Mouse (Mus musculus) left cerebral cortex, adult 2 months (tissue): ENCODE results near the gene Olfr1425. TPM values are rescaled to one million over a fixed set of nuclear protein-coding genes. Genes with fewer than 3 reads are reported as not detected.
"Not testable (repeated sequence)": the region's sequence is repeated elsewhere in the genome, so short reads cannot be mapped to it uniquely, and the experiment has no call there.

Source experiments
- DNase-seq, 2 experiments: peaks; one replicate each; pipeline ENCODE4 v3.0.0; 2021 to 2022; ENCODE audit warnings: low spot score in 2 of 2, mixed read lengths in 1 of 2; ENCODE audit errors: extremely low spot score in 1 of 2
- H3K27ac ChIP-seq: fragments of 200-600 bp; 2 replicates; pipeline ENCODE4 v1.8.1; 2022
- H3K4me3 ChIP-seq: fragments of 200-600 bp; 2 replicates; pipeline ENCODE4 v1.8.1; 2022
- CTCF ChIP-seq: fragments of 200-600 bp; IDR thresholded peaks from 2 replicates; pipeline ENCODE4 v1.8.1; 2022; ENCODE audit warnings: antibody characterized with exemption, mild to moderate bottlenecking, moderate library complexity
- intact Hi-C: fragments of 180-260 bp; cut with DNase I; formaldehyde crosslinking; loops from one replicate; pipeline ENCODE4 v1.15.1; 2025
- long read RNA-seq, 2 experiments: library from polyadenylated mRNA; stranded (forward); transcript quantifications; one replicate each; pipeline ENCODE4 v2.0.0; 2021; ENCODE audit warnings: borderline mapping rate in 2 of 2
- total RNA-seq, 2 experiments: library from RNA; stranded (reverse); gene quantifications; 2 replicates each; pipeline ENCODE4 v1.2.3; 2021

Gene Olfr1425
- not detected for total RNA-seq
- long read RNA-seq, experiment 1 = 0 reads
- long read RNA-seq, experiment 2 = 0 reads

GRCm38 (mm10) chr19:12077631-12078030, at the start of gene Olfr1425:
TSS of gene Olfr1425 (minus strand) at chr19:12077731.
- intact Hi-C loops, DNase-seq, H3K4me3 ChIP-seq, H3K27ac ChIP-seq: not testable (repeated sequence)

- no peak within 1 kb of the TSS for H3K4me3 ChIP-seq
- no peak within 1 kb of the TSS for H3K27ac ChIP-seq
- no peak for TF ChIP-seq CTCF
- DNase-seq = no peak
- intact Hi-C loops = no loop called here
Measured at GRCm38 (mm10) chr19:12123103-12123502, 45.6 kb upstream of the Olfr1425 start, which contains the start of gene Olfr76. TSS of gene Olfr76 (minus strand) at chr19:12123203.

GRCm38 (mm10) chr19:12116464-12116863, 38.9 kb upstream of the Olfr1425 start:
- no peak overlapping the region for H3K27ac ChIP-seq
- intact Hi-C loops = no loop called here
- DNase-seq = no peak
- H3K4me3 ChIP-seq = no peak overlapping the region
- no peak for TF ChIP-seq CTCF

- DNase-seq = no peak
- Histone ChIP-seq H3K27ac (no peak within 1 kb of the TSS), H3K4me3 (no peak within 1 kb of the TSS)
- intact Hi-C loops = no loop called here
- no peak for TF ChIP-seq CTCF
Measured at GRCm38 (mm10) chr19:12115797-12116196, 38.3 kb upstream of the Olfr1425 start, which contains the start of gene Olfr1428. TSS of gene Olfr1428 (minus strand) at chr19:12115897.

- Histone ChIP-seq H3K27ac (no peak overlapping the region), H3K4me3 (no peak overlapping the region)
- TF ChIP-seq CTCF = no peak
- intact Hi-C loops = no loop called here
- no peak for DNase-seq
Measured at GRCm38 (mm10) chr19:12113807-12114206, 36.3 kb upstream of the Olfr1425 start.

GRCm38 (mm10) chr19:12104541-12104940, 27.0 kb upstream of the Olfr1425 start:
- Histone ChIP-seq H3K4me3 (no peak overlapping the region), H3K27ac (peak overlapping the region; percentile 73)
- no peak for TF ChIP-seq CTCF
- no peak for DNase-seq
- intact Hi-C loops = loop anchor here (5.0 kb wide), 1 partner anchor 92 kb away; no protein-coding TSS in a partner anchor

GRCm38 (mm10) chr19:12103234-12103633, 25.7 kb upstream of the Olfr1425 start, which contains the start of gene Olfr1427:
TSS of gene Olfr1427 (minus strand) at chr19:12103334.
- intact Hi-C loops = loop anchor here (5.0 kb wide), 1 partner anchor 91 kb away; no protein-coding TSS in a partner anchor
- H3K27ac ChIP-seq = peak within 1 kb of the TSS; percentile 44; the same call in 1 of the 2 replicates
- no peak for DNase-seq
- H3K4me3 ChIP-seq = no peak within 1 kb of the TSS
- TF ChIP-seq CTCF = no peak

GRCm38 (mm10) chr19:12091913-12092312, 14.4 kb upstream of the Olfr1425 start, which contains the start of gene Olfr1426:
TSS of gene Olfr1426 (minus strand) at chr19:12092013.
- intact Hi-C loops = no loop called here
- Histone ChIP-seq H3K27ac (0 out of 2 replicates have a peak within 1 kb of the TSS, but pooled peaks have one; percentile 44), H3K4me3 (no peak within 1 kb of the TSS)
- no peak for DNase-seq
- no peak for TF ChIP-seq CTCF

GRCm38 (mm10) chr19:12069546-12069945, 8.0 kb downstream of the Olfr1425 start:
- H3K4me3 ChIP-seq, intact Hi-C loops, H3K27ac ChIP-seq, DNase-seq: not testable (repeated sequence)

GRCm38 (mm10) chr19:12067806-12068205, 9.7 kb downstream of the Olfr1425 start:
- intact Hi-C loops, H3K4me3 ChIP-seq, DNase-seq, H3K27ac ChIP-seq: not testable (repeated sequence)

GRCm38 (mm10) chr19:12062582-12062981, 14.9 kb downstream of the Olfr1425 start, which contains the start of gene Olfr1424:
TSS of gene Olfr1424 (minus strand) at chr19:12062682.
- H3K4me3 ChIP-seq, intact Hi-C loops, DNase-seq, H3K27ac ChIP-seq: not testable (repeated sequence)

- no peak overlapping the region for H3K4me3 ChIP-seq
- no peak for DNase-seq
Measured at GRCm38 (mm10) chr19:12043163-12043562, 34.4 kb downstream of the Olfr1425 start.

GRCm38 (mm10) chr19:12041217-12041616, 36.3 kb downstream of the Olfr1425 start, which contains the start of gene Olfr1423:
TSS of gene Olfr1423 (minus strand) at chr19:12041317.
- DNase-seq = no peak
- H3K27ac ChIP-seq = no peak within 1 kb of the TSS
- intact Hi-C loops = no loop called here
- H3K4me3 ChIP-seq = no peak within 1 kb of the TSS
- TF ChIP-seq CTCF = no peak

More at GRCm38 (mm10) chr19:12043163-12043562, 34.4 kb downstream of the Olfr1425 start:
- TF ChIP-seq CTCF = peak; percentile 18
- intact Hi-C loops = no loop called here
- no peak overlapping the region for H3K27ac ChIP-seq
